In genomic region chr1:179087033-179087998, GRCm38 (mm10) we compare ENCODE assay signal across 9 mouse cellular contexts.
DNase-seq lines count a peak whose midpoint lies in the region; ATAC-seq lines count a peak whose summit lies in the region.
"Had no signal": no experiment of that assay in that cellular context is flagged by ENCODE, and none has a peak within 500 bp of the region (broad histone marks: within the 10 kb centered on the region; RNA-seq: fewer than 3 reads in every experiment).

No protein-coding gene starts in this region.

- ATAC-seq in intestine, embryonic 15.5 days = no peak

- H3K27me3 ChIP-seq in intestine, embryonic 15.5 days (replicated peaks) = no peaks in the 10 kb centered on the region
- H3K27me3 ChIP-seq: megakaryocyte, embryonic 14.5 days had no signal

- H3K36me3 ChIP-seq in intestine, embryonic 15.5 days = no peaks in the 10 kb centered on the region

- no peaks in the 10 kb centered on the region for H3K9me3 ChIP-seq in intestine, embryonic 15.5 days

- no peak overlapping the region for H3K27ac ChIP-seq in intestine, embryonic 15.5 days

- WGBS in intestine, embryonic 15.5 days = 52% methylated on average over 6 of the region's 6 CpGs

- H3K4me1 ChIP-seq in intestine, embryonic 15.5 days (replicated peaks) = no peaks in the 10 kb centered on the region; the same call in 1 of the 2 replicates
- H3K4me1 ChIP-seq: megakaryocyte, embryonic 14.5 days had no signal

- no peak overlapping the region for H3K4me2 ChIP-seq in intestine, embryonic 15.5 days (replicated peaks)

- H3K9ac ChIP-seq in intestine, embryonic 15.5 days = no peak overlapping the region

- DNase-seq in layer of hippocampus, adult 9-11 months = peak; percentile 34
- no peak for DNase-seq in layer of hippocampus, adult 8-10 months (ENCODE audit: low spot score in 2 of 2)
- DNase-seq in WW6 (ENCODE audit: low read depth, low spot score) = peak; percentile 45
- peak; percentile 25 to 68 for DNase-seq in cerebellum, postnatal 36 days
- peak; percentile 33 for DNase-seq in kidney, postnatal 14 days
- peak; percentile 62 for DNase-seq in mesoderm, embryonic 11.5 days (ENCODE audit: low read depth, low spot score)
- DNase-seq in gastrocnemius, postnatal 10 days = no peak

- no peak overlapping the region for H3K4me3 ChIP-seq in intestine, embryonic 15.5 days (replicated peaks)
- H3K4me3 ChIP-seq: megakaryocyte, embryonic 14.5 days had no signal

Comparison
In these comparisons a context has a peak if more than half of its experiments do, and no peak if none do; other contexts are left out.
1. DNase-seq: peak in layer of hippocampus, adult 9-11 months (single experiment), WW6 (single experiment), cerebellum, postnatal 36 days (2 of 2), kidney, postnatal 14 days (single experiment) and mesoderm, embryonic 11.5 days (single experiment); none in layer of hippocampus, adult 8-10 months (0 of 2) and gastrocnemius, postnatal 10 days (single experiment).